Mouse (Mus musculus) heart, adult 11 months (tissue): ENCODE results near the gene Il1f10.
A peak's percentile ranks its signal among the peaks of the same experiment; 100 is the strongest.

Source experiments
- DNase-seq: peaks from one replicate; pipeline ENCODE4 v3.0.0; 2022

The Il1f10 gene

GRCm38 (mm10) chr2:24290896-24291295 is at the start of gene Il1f10:
Gene Il1f10 (plus strand): TSS chr2:24291196.
- DNase-seq: no peak

- DNase-seq: no peak
Observed at GRCm38 (mm10) chr2:24267503-24267902, 23.5 kb upstream of the Il1f10 start.

- DNase-seq: no peak
Observed at GRCm38 (mm10) chr2:24273619-24274018, 17.4 kb upstream of the Il1f10 start.

- no peak for DNase-seq
Observed at GRCm38 (mm10) chr2:24275146-24275545, 15.8 kb upstream of the Il1f10 start.

DNA sequence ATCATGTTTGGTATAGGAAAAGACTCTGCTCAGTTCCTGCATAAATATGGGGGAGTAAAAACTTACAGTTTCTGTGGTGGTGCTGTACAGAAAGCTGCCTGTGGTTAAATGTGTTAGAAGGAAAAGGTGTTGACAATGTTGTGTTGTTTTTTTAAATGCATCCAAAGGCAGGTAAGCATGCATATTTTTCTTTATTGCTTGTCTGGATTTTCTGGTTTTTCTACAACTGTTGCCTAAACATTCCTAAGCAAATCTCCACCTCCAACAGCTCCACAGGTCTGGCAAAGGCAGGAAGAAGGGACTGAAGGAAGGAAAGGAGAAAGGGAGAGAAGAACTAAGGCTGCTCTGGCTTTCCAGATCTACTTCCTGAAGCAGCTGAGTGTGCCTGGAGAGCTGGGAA is 14.3 kb upstream of the Il1f10 start, which contains the start of gene Il1f5:
Il1f5 (plus strand) TSS at position 301 of the 400 bp plus-strand sequence.
- DNase-seq: no peak

- no peak for DNase-seq
Observed at GRCm38 (mm10) chr2:24294616-24295015, 3.6 kb downstream of the Il1f10 start.

GRCm38 (mm10) chr2:24296837-24297236 is 5.8 kb downstream of the Il1f10 start:
- no peak for DNase-seq

DNA sequence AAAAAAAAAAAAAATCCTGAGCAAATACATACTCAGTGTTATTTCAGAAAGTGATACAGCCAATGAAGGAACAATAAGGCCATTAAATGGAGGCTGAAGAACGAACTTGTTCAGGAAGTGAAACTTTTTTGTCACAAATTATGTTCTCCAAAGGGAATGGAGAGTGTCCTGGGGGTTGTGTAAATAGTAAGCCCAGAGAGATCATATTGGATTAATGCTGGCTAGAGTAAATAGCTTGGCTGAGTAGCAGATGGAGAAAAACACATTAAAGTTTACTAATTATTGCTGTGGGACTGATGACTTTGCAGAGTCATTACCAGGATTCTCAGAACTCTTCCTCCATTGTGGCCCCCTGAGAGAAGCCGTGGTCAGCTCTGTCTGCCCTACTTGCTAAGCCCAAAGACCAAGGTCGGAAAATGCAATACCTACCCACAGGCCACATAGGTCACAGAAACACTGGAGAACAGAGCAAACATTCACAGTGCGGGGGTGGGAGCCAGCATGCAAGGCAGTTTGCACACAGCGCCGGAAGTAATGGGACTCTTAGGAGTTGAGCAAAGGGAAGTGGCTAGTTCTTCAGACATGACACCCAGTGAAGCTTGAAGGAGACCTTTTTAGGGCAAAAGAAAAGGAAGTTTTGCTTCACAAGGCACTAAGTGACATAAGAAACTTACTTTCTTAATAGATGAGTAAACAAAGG is 20.5 kb downstream of the Il1f10 start:
- DNase-seq: peak; percentile 92

- DNase-seq: peak; percentile 37
Observed at GRCm38 (mm10) chr2:24316919-24317318, 25.9 kb downstream of the Il1f10 start.

GRCm38 (mm10) chr2:24317919-24318598 is 27.1 kb downstream of the Il1f10 start:
- DNase-seq: peak; percentile 6

GRCm38 (mm10) chr2:24335333-24335732 is 44.3 kb downstream of the Il1f10 start:
- DNase-seq: peak; percentile 84

DNA sequence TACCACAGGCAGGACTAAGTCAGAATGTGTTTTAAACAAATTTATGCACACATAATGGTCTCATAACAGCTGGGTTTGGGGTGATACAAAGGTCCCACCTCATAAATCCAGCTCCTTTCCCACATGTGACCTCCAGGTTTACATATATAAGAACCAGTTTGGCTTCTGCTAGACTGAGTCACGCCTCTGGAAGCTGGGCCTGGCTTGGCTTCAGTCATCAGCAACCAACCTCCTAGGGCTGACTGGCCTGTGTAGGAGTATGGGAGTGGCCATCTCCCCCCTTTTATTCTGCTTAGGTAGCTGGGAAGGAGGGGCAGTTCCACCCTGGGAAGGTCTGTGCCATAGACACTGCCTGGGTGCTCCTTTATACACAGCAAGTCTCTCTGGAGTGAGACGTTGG is 45.5 kb downstream of the Il1f10 start, which contains the start of gene Il1rn:
Il1rn (plus strand) TSS at position 309 of the 400 bp plus-strand sequence.
- DNase-seq: peak; percentile 74

DNA sequence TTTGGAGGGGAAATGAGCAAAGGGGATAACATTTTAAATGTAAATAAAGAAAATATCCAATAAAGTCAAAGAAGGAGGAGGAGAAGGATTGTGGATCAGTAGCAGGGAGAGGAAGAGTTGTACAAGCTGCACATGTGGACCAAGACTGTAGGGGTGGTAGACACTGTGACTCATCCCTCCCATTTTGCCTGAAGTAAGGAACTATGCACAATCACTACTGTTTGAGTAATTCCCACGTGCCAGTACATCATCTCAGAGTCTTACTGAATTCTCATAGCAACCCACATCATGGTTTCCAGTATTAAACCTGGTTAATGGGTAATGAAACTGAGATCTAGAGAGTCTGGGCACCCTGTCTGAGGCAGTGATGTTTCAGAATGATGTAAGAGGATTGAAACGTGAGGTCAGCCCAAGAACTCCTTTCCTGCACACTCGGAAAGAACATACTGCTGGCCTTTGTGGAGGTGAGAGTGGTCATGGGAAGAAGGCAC is 50.4 kb downstream of the Il1f10 start:
- DNase-seq: no peak
